Mouse (Mus musculus) MEL (cell line): ENCODE measurements around the gene Gm609. TPM values are rescaled to one million over a fixed set of nuclear protein-coding genes. Genes with fewer than 3 reads are reported as not detected.
"Not testable (repeated sequence)": the region's sequence is repeated elsewhere in the genome, so short reads cannot be mapped to it uniquely, and the experiment has no call there.

ENCODE experiments used
- DNase-seq: peaks from one replicate; pipeline ENCODE4 v3.0.0; 2011; ENCODE audit warnings: low read depth, low spot score
- H3K27ac ChIP-seq: 2 replicates; pipeline ENCODE4 v1.5.1; 2012; ENCODE audit warnings: low read depth, mild to moderate bottlenecking, control low read depth, low read length, moderate library complexity; ENCODE audit not compliant: control insufficient read depth
- H3K27me3 ChIP-seq, 2 experiments: fragments of 150-350 bp in 1 of 2; sonication (generic) in 1 of 2; 2 replicates each; pipeline ENCODE4 v1.6.1; 2012; ENCODE audit warnings: low read length in 2 of 2, mild to moderate bottlenecking in 2 of 2, improper control_type of control experiment in 1 of 2, moderate library complexity in 1 of 2; ENCODE audit not compliant: insufficient read depth in 2 of 2, control insufficient read depth in 1 of 2
- H3K36me3 ChIP-seq, 2 experiments: 2 replicates each; pipeline ENCODE4 v1.6.1; 2012 to 2014; ENCODE audit warnings: low read length in 2 of 2, improper control_type of control experiment in 1 of 2, inconsistent platforms in 1 of 2, mild to moderate bottlenecking in 1 of 2; ENCODE audit not compliant: insufficient read depth in 2 of 2, control insufficient read depth in 1 of 2
- H3K4me1 ChIP-seq, 2 experiments: fragments of 150-350 bp in 1 of 2; sonication (generic) in 1 of 2; 2 replicates each; pipeline ENCODE4 v1.6.1; 2012; ENCODE audit warnings: low read length in 2 of 2, improper control_type of control experiment in 1 of 2, mild to moderate bottlenecking in 1 of 2; ENCODE audit not compliant: insufficient read depth in 2 of 2, control insufficient read depth in 1 of 2
- H3K4me3 ChIP-seq, 2 experiments: fragments of 150-350 bp in 1 of 2; sonication (generic) in 1 of 2; 2 replicates each; pipeline ENCODE4 v1.5.1; 2012; ENCODE audit warnings: low read depth in 2 of 2, low read length in 2 of 2, mild to moderate bottlenecking in 2 of 2, moderate library complexity in 2 of 2, control low read depth in 1 of 2, improper control_type of control experiment in 1 of 2; ENCODE audit not compliant: control insufficient read depth in 1 of 2, insufficient read depth in 1 of 2
- H3K79me2 ChIP-seq: 2 replicates; pipeline ENCODE4 v1.6.1; 2012; ENCODE audit warnings: mild to moderate bottlenecking, low read length, moderate library complexity; ENCODE audit not compliant: control insufficient read depth, poor library complexity, insufficient read depth
- H3K9ac ChIP-seq: 2 replicates; pipeline ENCODE4 v1.6.1; 2012; ENCODE audit warnings: low read depth, mild to moderate bottlenecking, control low read depth, low read length, moderate library complexity; ENCODE audit not compliant: control insufficient read depth, poor library complexity, severe bottlenecking
- H3K9me3 ChIP-seq: fragments of 150-350 bp; sonication (generic); replicated peaks from 2 replicates; pipeline ENCODE4 v1.6.1; 2012; ENCODE audit warnings: mild to moderate bottlenecking, low read length, improper control_type of control experiment, moderate library complexity; ENCODE audit not compliant: insufficient read depth
- E2F4 ChIP-seq: IDR thresholded peaks from 2 replicates; pipeline ENCODE4 v1.6.1; 2011; ENCODE audit warnings: low read depth, low read length, improper control_type of control experiment, borderline replicate concordance
- ELF1 ChIP-seq: IDR thresholded peaks from 2 replicates; pipeline ENCODE4 v1.6.1; 2014; ENCODE audit warnings: low read depth, mild to moderate bottlenecking, inconsistent platforms, low read length, improper control_type of control experiment, moderate library complexity
- ETS1 ChIP-seq: IDR thresholded peaks from 2 replicates; pipeline ENCODE4 v1.6.1; 2012; ENCODE audit warnings: low read depth, mild to moderate bottlenecking, inconsistent platforms, low read length, improper control_type of control experiment, moderate library complexity
- GABPA ChIP-seq: IDR thresholded peaks from 2 replicates; pipeline ENCODE4 v1.6.1; 2012; ENCODE audit warnings: low read depth, mild to moderate bottlenecking, inconsistent platforms, low read length, improper control_type of control experiment, moderate library complexity
- GATA1 ChIP-seq: IDR thresholded peaks from 2 replicates; pipeline ENCODE4 v1.6.1; 2011; ENCODE audit warnings: low read depth, low read length, improper control_type of control experiment
- HCFC1 ChIP-seq: IDR thresholded peaks from 2 replicates; pipeline ENCODE4 v1.6.1; 2012; ENCODE audit warnings: low read depth, mild to moderate bottlenecking, inconsistent platforms, low read length, improper control_type of control experiment, moderate library complexity
- KAT2A ChIP-seq: conservative IDR thresholded peaks from 2 replicates; pipeline ENCODE4 v1.6.1; 2012; ENCODE audit warnings: low read depth, low read length, improper control_type of control experiment, inconsistent platforms
- MAFK ChIP-seq: IDR thresholded peaks from 2 replicates; pipeline ENCODE4 v1.6.1; 2011; ENCODE audit warnings: low read depth, mild to moderate bottlenecking, low read length, improper control_type of control experiment, borderline replicate concordance
- NRF1 ChIP-seq: IDR thresholded peaks from 2 replicates; pipeline ENCODE4 v1.6.1; 2014; ENCODE audit warnings: low read depth, mild to moderate bottlenecking, inconsistent platforms, low read length, improper control_type of control experiment, moderate library complexity; ENCODE audit not compliant: poor library complexity, insufficient read depth, severe bottlenecking
- POLR2AphosphoS5 ChIP-seq: IDR thresholded peaks from 2 replicates; pipeline ENCODE4 v1.6.1; 2012; ENCODE audit warnings: low read depth, borderline replicate concordance, mild to moderate bottlenecking, inconsistent platforms, low read length, moderate library complexity, mixed read lengths
- SIN3A ChIP-seq: IDR thresholded peaks from 2 replicates; pipeline ENCODE4 v1.6.1; 2012; ENCODE audit warnings: low read length, improper control_type of control experiment, inconsistent platforms
- SMC3 ChIP-seq: IDR thresholded peaks from 2 replicates; pipeline ENCODE4 v1.6.1; 2011; ENCODE audit warnings: low read depth, low read length, improper control_type of control experiment
- TAL1 ChIP-seq: IDR thresholded peaks from 2 replicates; pipeline ENCODE4 v1.6.1; 2012; ENCODE audit warnings: mild to moderate bottlenecking, inconsistent platforms, low read length, moderate library complexity, mixed read lengths
- TCF12 ChIP-seq: IDR thresholded peaks from 2 replicates; pipeline ENCODE4 v1.6.1; 2014; ENCODE audit warnings: low read depth, mild to moderate bottlenecking, inconsistent platforms, low read length, improper control_type of control experiment, moderate library complexity
- UBTF ChIP-seq: IDR thresholded peaks from 2 replicates; pipeline ENCODE4 v1.6.1; 2012; ENCODE audit warnings: low read depth, mild to moderate bottlenecking, inconsistent platforms, low read length, improper control_type of control experiment, moderate library complexity, borderline replicate concordance; ENCODE audit not compliant: insufficient read depth
- USF1 ChIP-seq: IDR thresholded peaks from 2 replicates; pipeline ENCODE4 v1.6.1; 2014; ENCODE audit warnings: low read depth, mild to moderate bottlenecking, inconsistent platforms, low read length, improper control_type of control experiment, moderate library complexity
- ZKSCAN1 ChIP-seq: IDR thresholded peaks from 2 replicates; pipeline ENCODE4 v1.6.1; 2012; ENCODE audit warnings: low read depth, mild to moderate bottlenecking, inconsistent platforms, low read length, improper control_type of control experiment, moderate library complexity
- ZMIZ1 ChIP-seq: IDR thresholded peaks from 2 replicates; pipeline ENCODE4 v1.6.1; 2012; ENCODE audit warnings: low read depth, mild to moderate bottlenecking, inconsistent platforms, low read length, improper control_type of control experiment, moderate library complexity
- ZNF384 ChIP-seq: IDR thresholded peaks from 2 replicates; pipeline ENCODE4 v1.6.1; 2012; ENCODE audit warnings: low read depth, mild to moderate bottlenecking, inconsistent platforms, low read length, improper control_type of control experiment
- polyA plus RNA-seq, 2 experiments: library from polyadenylated mRNA; stranded (reverse) in 1 of 2; unstranded in 1 of 2; fragments of >175 nt in 1 of 2; fragments of >200 nt in 1 of 2; gene quantifications; 2 replicates each; pipeline versions ENCODE4 v1.2.1 to v1.2.4; 2012; ENCODE audit warnings: low replicate concordance in 2 of 2, low read depth in 1 of 2; ENCODE audit not compliant: insufficient read length in 2 of 2, insufficient read depth in 1 of 2, missing spikeins in 1 of 2
- total RNA-seq: library from RNA; depleted of rRNA; stranded (reverse); fragments of 300-350 nt; gene quantifications from 2 replicates; pipeline ENCODE4 v1.2.3, GENCODE M21; 2012; rRNA removed

Gm609 gene
- total RNA-seq (not detected in 2 replicates), polyA plus RNA-seq (under 1 TPM in 1 of 2 experiments, not detected in 1; 0.03 TPM)

DNA sequence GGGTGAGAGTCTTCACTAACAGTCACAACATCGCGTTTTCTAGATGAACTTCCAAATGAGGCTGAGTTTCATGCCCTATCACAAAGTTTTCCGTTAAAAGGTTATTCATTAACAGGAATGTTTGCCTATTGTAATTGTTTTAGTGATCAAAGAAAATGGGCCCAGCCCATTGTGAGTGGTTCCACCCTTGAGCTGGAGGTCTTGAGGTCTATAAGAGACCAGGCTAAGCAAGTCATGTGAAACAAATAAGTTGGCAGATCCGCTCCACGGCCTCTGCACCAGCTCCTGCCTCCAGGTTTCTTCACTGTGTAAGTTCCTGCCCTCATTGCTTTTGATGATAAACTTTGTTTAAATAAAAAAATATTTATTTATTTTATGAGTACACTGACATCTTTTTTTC lies at the start of gene Gm609:
Gene Gm609, minus strand, starts transcription at position 43 of the 400 bp plus-strand sequence.
- H3K4me3 ChIP-seq = no peak within 1 kb of the TSS
- no peaks in the 10 kb centered on the region for H3K36me3 ChIP-seq
- no peak for TF ChIP-seq TAL1
- TF ChIP-seq ELF1 = no peak
- TF ChIP-seq KAT2A = no peak
- no peak for TF ChIP-seq ETS1
- TF ChIP-seq E2F4 = no peak
- TF ChIP-seq ZNF384 = no peak
- TF ChIP-seq POLR2AphosphoS5 = no peak
- no peak for TF ChIP-seq USF1
- TF ChIP-seq UBTF = no peak
- TF ChIP-seq SMC3 = no peak
- TF ChIP-seq ZMIZ1 = no peak
- TF ChIP-seq HCFC1 = no peak
- TF ChIP-seq GABPA = no peak
- no peak for TF ChIP-seq MAFK
- H3K9me3 ChIP-seq = no peaks in the 10 kb centered on the region
- H3K9ac ChIP-seq = no peak within 1 kb of the TSS
- DNase-seq = no peak
- no peaks in the 10 kb centered on the region for H3K79me2 ChIP-seq
- H3K4me1 ChIP-seq = no peaks in the 10 kb centered on the region
- H3K27me3 ChIP-seq = no peaks in the 10 kb centered on the region; a peak in 1 of 4 replicates
- H3K27ac ChIP-seq = no peak within 1 kb of the TSS

DNA sequence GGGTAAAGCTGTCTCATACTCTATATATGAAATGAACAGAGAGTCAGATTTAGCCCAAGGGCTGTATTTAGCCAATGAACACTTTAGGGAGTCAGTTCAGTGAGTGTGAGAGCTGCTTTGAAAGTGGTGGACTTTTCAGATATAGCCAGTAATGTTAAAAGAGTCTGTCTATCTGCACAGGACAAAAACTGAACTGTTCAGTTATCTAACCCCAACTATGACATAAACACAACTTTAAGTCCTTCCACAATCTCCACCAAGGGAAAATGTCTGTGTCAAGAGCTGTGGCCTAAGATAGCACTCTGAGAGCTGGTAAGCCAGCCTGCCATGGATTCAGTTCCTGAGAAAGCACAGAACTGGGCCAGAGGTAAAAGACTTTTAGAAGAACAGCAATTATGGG lies 49.3 kb upstream of the Gm609 start:
- no peak for TF ChIP-seq GATA1
- no peak for TF ChIP-seq MAFK
- TF ChIP-seq ZNF384 = no peak
- TF ChIP-seq E2F4 = no peak
- TF ChIP-seq TAL1 = no peak
- TF ChIP-seq ZKSCAN1 = no peak
- TF ChIP-seq NRF1 = no peak
- no peak for TF ChIP-seq TCF12
- TF ChIP-seq SIN3A = no peak
- H3K4me1 ChIP-seq = no peaks in the 10 kb centered on the region
- H3K27me3 ChIP-seq = no peaks in the 10 kb centered on the region
- DNase-seq = no peak
- no peaks in the 10 kb centered on the region for H3K36me3 ChIP-seq
- H3K4me3 ChIP-seq = no peak overlapping the region
- H3K9me3 ChIP-seq = no peaks in the 10 kb centered on the region
- H3K79me2 ChIP-seq = no peaks in the 10 kb centered on the region
- no peak overlapping the region for H3K9ac ChIP-seq
- H3K27ac ChIP-seq = no peak overlapping the region

GRCm38 (mm10) chr16:45538342-45538741 lies 45.6 kb upstream of the Gm609 start:
- not testable (repeated sequence) for H3K79me2 ChIP-seq, H3K27me3 ChIP-seq, H3K9ac ChIP-seq, H3K4me1 ChIP-seq, DNase-seq, H3K27ac ChIP-seq, H3K4me3 ChIP-seq, H3K36me3 ChIP-seq, H3K9me3 ChIP-seq
